Mouse (Mus musculus): ENCODE results near the gene Prkaa1. TPM values are rescaled to one million over a fixed set of nuclear protein-coding genes. Genes with fewer than 3 reads are reported as not detected.

Prkaa1 gene
- polyA plus RNA-seq, 1 experiment from 2014 or later, result 23.7 TPM

DNA sequence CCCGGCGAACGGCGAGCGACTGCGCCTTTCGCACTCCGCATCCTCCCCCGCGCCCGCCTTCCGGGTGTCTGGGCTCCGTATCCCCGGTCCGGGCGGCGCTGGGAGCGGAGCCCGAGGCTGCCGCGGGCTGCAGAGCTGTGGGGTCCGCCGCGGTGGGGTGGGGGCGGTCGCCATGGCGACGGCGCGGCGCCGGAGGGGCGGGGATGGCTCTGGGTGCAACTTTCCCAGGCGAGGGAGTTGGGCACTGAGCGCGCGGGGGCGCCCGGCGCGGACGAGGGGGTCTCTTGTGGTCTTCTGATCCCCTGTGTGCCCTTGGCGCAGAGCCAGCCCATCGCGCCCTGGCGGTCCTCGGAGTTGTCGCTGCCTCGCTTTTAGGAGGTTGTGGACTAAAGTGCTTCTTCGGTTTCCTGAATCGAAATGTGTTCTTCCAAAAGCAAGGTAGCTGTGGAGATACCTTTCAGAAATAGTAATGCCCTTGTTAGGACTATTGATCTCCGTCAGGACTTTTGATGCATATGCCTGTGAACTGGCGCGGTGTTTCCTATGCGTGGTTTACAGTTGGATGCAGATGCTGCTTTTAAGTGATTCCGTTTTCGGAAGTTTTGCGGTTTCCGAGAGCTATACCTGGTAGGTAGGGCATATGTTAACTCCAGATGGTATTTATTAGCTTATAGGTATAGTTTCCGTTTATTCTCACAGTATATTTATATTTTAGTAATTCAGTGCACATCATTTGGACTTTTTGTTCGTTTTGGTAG is 539 bp downstream of the Prkaa1 start:
- WGBS, result 1% methylated on average over 61 of the region's 61 CpGs
- H3K4me1 ChIP-seq (replicated peaks), result peaks cover 15% of the 10 kb centered on the region
- no peaks in the 10 kb centered on the region for H3K27me3 ChIP-seq (replicated peaks)
- peak overlapping the region; percentile 90 for H3K27ac ChIP-seq (ENCODE audit: poor library complexity, severe bottlenecking)
- peak overlapping the region; percentile 86 for H3K4me2 ChIP-seq
- peak overlapping the region; percentile 95 for H3K4me3 ChIP-seq
- peak; percentile 81 for ATAC-seq (ENCODE audit: insufficient number of reproducible peaks, low FRiP score)
- no peaks in the 10 kb centered on the region for H3K9me3 ChIP-seq (replicated peaks)
- 0 out of 2 replicates have a peak, but pooled peaks cover 3% of the 10 kb centered on the region for H3K36me3 ChIP-seq
- peak overlapping the region; percentile 78 for H3K9ac ChIP-seq

DNA sequence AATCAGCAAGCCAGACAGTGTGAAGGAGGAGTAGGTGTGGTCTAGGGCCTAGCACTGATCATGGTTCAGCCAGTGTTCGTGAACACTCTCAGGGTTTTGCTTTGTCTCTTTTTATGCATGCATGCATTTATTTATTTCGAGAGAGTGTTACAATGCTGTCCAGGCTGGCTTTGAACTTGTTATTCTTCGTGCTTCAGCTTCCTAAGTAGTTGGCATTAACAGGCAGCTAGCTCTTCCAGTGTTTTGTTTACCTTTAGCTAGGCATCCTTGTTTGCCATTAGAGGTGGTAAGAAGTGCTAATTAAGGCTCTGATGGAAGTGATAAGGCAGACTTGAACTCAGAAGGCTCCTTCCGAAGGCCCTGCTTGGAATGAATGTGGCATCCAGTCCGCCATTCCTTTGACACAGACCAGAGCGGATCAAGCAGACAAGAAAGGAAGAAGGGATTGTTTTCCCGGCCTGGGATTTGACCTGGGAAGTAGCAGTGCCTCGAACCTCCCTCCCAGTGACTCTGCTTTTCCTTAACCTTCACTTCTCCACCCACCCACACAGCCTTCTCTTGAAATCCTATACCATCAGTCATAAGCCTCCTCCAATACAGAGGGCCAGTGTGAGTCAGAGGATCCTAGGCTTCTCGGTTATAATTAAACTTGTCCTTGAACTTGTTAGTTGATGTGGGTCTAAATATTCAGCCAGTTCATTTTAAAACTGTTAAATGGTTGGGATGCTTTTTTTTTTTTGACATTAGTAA is 1.7 kb downstream of the Prkaa1 start:
- 30% methylated on average over 9 of the region's 9 CpGs for WGBS
- H3K9ac ChIP-seq, result peak overlapping the region; percentile 60

DNA sequence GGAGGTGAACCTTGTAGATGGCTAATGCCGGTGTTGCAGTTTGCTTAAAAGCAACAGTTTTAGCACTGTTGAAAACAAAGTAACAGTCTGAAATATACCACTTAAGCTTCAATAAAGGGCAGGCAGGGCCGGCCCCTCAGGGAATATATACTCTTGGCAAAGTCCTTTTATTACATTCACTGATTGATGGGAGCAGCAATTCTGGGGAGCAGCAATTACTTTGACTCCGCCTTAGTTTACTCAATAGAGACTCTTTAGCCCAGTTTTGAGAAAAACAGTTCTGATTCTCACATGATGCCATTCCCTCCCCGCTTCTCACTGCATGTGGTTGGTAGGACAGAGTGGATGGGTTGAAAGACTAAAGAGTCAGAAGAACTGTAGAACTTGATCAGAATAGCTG is 5.5 kb downstream of the Prkaa1 start:
- no peak overlapping the region for H3K27ac ChIP-seq (ENCODE audit: poor library complexity, severe bottlenecking)
- no peak overlapping the region for H3K9ac ChIP-seq
- peaks cover 25% of the 10 kb centered on the region for H3K4me1 ChIP-seq (replicated peaks)
- H3K36me3 ChIP-seq, result 0 out of 2 replicates have a peak, but pooled peaks cover 3% of the 10 kb centered on the region
- WGBS, result 88% methylated on average over 4 of the region's 4 CpGs
- no peak for ATAC-seq (ENCODE audit: insufficient number of reproducible peaks, low FRiP score)
- H3K27me3 ChIP-seq (replicated peaks), result no peaks in the 10 kb centered on the region
- no peak overlapping the region for H3K4me3 ChIP-seq
- H3K9me3 ChIP-seq (replicated peaks), result no peaks in the 10 kb centered on the region
- no peak overlapping the region for H3K4me2 ChIP-seq

More for the DNA sequence above, 1.7 kb downstream of the Prkaa1 start:
- H3K4me1 ChIP-seq (replicated peaks), result peaks cover 22% of the 10 kb centered on the region
- no peaks in the 10 kb centered on the region for H3K27me3 ChIP-seq (replicated peaks)
- H3K4me2 ChIP-seq, result peak overlapping the region; percentile 86
- no peak overlapping the region for H3K27ac ChIP-seq (ENCODE audit: poor library complexity, severe bottlenecking)
- H3K36me3 ChIP-seq, result 0 out of 2 replicates have a peak, but pooled peaks cover 3% of the 10 kb centered on the region
- ATAC-seq (ENCODE audit: insufficient number of reproducible peaks, low FRiP score), result no peak
- H3K4me3 ChIP-seq, result peak overlapping the region; percentile 95
- no peaks in the 10 kb centered on the region for H3K9me3 ChIP-seq (replicated peaks)

DNA sequence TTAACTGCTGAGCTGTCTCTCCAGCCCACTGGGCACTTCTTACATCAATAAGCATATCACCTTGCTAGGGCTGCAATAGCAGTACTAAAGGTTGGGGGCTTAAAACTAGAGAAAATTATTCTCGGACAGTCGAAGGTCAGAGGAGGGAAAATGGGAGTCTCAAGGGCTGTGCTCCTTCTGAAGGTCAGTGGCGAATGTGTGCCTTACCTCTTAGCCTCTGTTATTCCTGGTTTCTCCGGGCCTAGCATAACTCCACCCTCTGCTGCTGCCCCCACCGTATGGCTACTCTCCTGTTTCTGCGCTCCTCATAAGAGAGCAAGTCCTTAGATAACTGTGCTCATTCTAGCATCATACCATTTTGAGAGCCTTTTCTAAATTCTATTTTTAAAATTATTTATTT is 8.5 kb downstream of the Prkaa1 start:
- Histone ChIP-seq H3K4me2 (no peak overlapping the region), H3K27ac (ENCODE audit: poor library complexity, severe bottlenecking) (no peak overlapping the region), H3K9me3 (replicated peaks) (no peaks in the 10 kb centered on the region), H3K36me3 (no peaks in the 10 kb centered on the region), H3K4me3 (no peak overlapping the region), H3K27me3 (replicated peaks) (no peaks in the 10 kb centered on the region), H3K9ac (no peak overlapping the region), H3K4me1 (replicated peaks) (peaks cover 33% of the 10 kb centered on the region)
- ATAC-seq (ENCODE audit: insufficient number of reproducible peaks, low FRiP score), result no peak
- 89% methylated on average over 6 of the region's 6 CpGs for WGBS

DNA sequence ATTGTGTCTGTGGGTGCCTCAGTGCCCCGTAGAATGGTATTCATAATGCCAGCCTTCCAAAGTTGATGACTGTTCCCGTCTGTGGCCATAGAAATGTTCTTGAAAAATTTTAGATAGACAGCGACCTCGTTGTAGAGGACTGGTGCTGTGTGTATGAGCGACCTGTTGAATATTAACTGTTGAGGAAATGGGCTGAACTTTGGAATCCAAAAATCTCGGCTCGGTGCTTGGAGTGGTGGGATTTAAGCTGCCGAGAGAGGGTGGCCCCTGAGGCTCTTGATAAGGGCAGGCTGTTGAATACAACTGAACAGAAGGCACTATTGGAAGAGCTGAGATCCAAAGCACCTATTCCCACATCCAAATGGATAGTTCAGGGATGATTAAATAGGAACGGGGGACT is 11.0 kb downstream of the Prkaa1 start:
- Histone ChIP-seq H3K27me3 (replicated peaks) (no peaks in the 10 kb centered on the region), H3K9ac (no peak overlapping the region), H3K4me3 (no peak overlapping the region), H3K4me2 (no peak overlapping the region), H3K36me3 (no peaks in the 10 kb centered on the region), H3K27ac (ENCODE audit: poor library complexity, severe bottlenecking) (no peak overlapping the region), H3K9me3 (replicated peaks) (no peaks in the 10 kb centered on the region), H3K4me1 (replicated peaks) (peaks cover 31% of the 10 kb centered on the region)
- ATAC-seq (ENCODE audit: insufficient number of reproducible peaks, low FRiP score), result no peak
- 57% methylated on average over 9 of the region's 9 CpGs for WGBS

DNA sequence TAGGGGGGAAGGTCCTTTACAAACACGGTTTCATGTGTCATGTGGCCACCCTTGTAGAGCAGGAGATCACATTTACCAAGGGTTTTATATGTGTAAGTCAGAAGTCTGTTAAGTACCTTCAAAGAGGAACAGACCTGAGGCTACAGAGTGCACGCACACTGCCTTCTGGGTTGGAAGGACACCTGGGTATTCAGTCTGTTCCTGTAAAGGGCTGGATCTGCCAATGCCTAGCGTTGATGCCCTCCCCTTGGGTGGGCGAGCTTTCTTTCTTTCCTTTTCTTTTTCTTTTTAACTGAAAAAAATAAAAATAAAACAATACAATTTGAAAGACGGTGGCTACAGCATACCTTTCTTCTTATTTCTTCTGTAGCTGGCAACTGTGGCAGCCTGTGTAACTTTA is 11.4 kb downstream of the Prkaa1 start:
- no peak for ATAC-seq (ENCODE audit: insufficient number of reproducible peaks, low FRiP score)
- Histone ChIP-seq H3K4me2 (no peak overlapping the region), H3K27me3 (replicated peaks) (no peaks in the 10 kb centered on the region)

DNA sequence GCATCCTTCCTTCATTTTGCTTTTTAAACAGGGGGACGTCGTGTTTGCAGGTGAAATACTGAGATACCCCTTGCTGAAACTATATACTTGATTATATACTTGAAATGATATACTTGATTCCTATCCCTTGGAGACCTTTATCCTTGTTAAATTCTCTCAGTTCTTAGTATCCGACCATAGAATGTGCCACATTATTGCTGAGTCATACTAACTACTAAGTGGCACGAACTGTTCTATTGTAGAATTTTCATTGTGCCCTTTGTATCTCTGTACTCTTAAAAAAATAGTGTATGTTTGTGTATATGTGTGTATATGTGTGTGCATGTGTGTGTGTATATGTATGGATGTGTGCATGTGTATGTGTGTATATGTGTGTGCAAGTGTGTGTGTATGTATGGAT is 12.7 kb downstream of the Prkaa1 start:
- H3K4me1 ChIP-seq (replicated peaks), result peaks cover 30% of the 10 kb centered on the region
- H3K27ac ChIP-seq (ENCODE audit: poor library complexity, severe bottlenecking), result no peak overlapping the region
- H3K9me3 ChIP-seq (replicated peaks), result no peaks in the 10 kb centered on the region
- no peak for ATAC-seq (ENCODE audit: insufficient number of reproducible peaks, low FRiP score)
- peaks cover 8% of the 10 kb centered on the region for H3K36me3 ChIP-seq
- no peak overlapping the region for H3K4me2 ChIP-seq
- WGBS, result 92% methylated on average over 4 of the region's 4 CpGs
- no peaks in the 10 kb centered on the region for H3K27me3 ChIP-seq (replicated peaks)
- no peak overlapping the region for H3K4me3 ChIP-seq
- H3K9ac ChIP-seq, result no peak overlapping the region

More for the DNA sequence above, 11.4 kb downstream of the Prkaa1 start:
- Histone ChIP-seq H3K9me3 (replicated peaks) (no peaks in the 10 kb centered on the region), H3K36me3 (no peaks in the 10 kb centered on the region), H3K9ac (no peak overlapping the region), H3K27ac (ENCODE audit: poor library complexity, severe bottlenecking) (no peak overlapping the region), H3K4me3 (no peak overlapping the region), H3K4me1 (replicated peaks) (peaks cover 30% of the 10 kb centered on the region)
- WGBS, result 81% methylated on average over 5 of the region's 5 CpGs

DNA sequence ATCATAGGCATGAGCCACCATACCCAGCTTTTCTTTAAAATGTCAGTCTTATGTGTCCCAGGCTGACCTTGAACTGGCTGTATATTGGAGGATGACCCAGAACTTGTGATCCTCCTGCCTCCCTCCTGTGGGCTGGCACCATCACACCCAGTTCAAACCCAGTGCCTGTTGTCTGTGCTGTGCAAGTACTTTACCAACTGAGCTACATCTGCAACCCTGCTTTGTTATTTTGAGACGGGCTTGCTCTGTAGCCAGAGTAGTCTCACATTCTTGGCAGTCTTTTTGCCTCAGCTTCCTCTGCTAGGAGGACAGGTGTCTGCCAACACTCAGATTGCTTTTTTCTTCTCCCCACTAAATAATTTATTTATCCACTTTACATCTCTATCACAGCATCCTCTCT is 13.7 kb downstream of the Prkaa1 start:
- H3K4me2 ChIP-seq, result no peak overlapping the region
- H3K4me1 ChIP-seq (replicated peaks), result peaks cover 30% of the 10 kb centered on the region
- no peak for ATAC-seq (ENCODE audit: insufficient number of reproducible peaks, low FRiP score)
- H3K36me3 ChIP-seq, result peaks cover 14% of the 10 kb centered on the region
- H3K9ac ChIP-seq, result no peak overlapping the region
- 30% methylated on average over 1 of the region's 1 CpGs for WGBS
- H3K4me3 ChIP-seq, result no peak overlapping the region
- H3K27ac ChIP-seq (ENCODE audit: poor library complexity, severe bottlenecking), result no peak overlapping the region
- H3K9me3 ChIP-seq (replicated peaks), result no peaks in the 10 kb centered on the region
- H3K27me3 ChIP-seq (replicated peaks), result no peaks in the 10 kb centered on the region

DNA sequence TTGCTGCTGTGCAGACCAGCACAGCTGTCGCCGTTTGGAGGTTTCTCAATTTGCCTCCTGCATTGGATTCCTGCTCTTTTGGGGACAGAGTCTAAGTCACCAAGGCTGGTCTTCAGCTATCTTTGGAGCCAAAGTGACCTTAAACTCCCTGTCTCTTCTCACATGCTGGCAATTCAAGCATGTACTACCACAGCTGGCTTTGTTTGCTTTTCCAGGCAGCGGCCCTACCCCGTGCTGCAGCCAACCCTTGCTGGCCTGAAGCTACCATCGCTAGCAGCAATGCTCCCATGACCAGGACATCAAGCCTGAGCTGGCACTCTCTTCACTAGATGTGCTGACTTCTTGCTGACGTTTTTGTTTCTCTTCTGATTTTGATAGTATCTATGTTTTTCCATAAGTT is 15.2 kb downstream of the Prkaa1 start:
- 61% methylated on average over 6 of the region's 6 CpGs for WGBS
- no peak overlapping the region for H3K27ac ChIP-seq (ENCODE audit: poor library complexity, severe bottlenecking)
- peaks cover 25% of the 10 kb centered on the region for H3K36me3 ChIP-seq
- no peak overlapping the region for H3K4me3 ChIP-seq
- H3K4me2 ChIP-seq, result no peak overlapping the region
- H3K4me1 ChIP-seq (replicated peaks), result peaks cover 30% of the 10 kb centered on the region
- no peaks in the 10 kb centered on the region for H3K9me3 ChIP-seq (replicated peaks)
- H3K9ac ChIP-seq, result no peak overlapping the region
- no peaks in the 10 kb centered on the region for H3K27me3 ChIP-seq (replicated peaks)
- no peak for ATAC-seq (ENCODE audit: insufficient number of reproducible peaks, low FRiP score)

DNA sequence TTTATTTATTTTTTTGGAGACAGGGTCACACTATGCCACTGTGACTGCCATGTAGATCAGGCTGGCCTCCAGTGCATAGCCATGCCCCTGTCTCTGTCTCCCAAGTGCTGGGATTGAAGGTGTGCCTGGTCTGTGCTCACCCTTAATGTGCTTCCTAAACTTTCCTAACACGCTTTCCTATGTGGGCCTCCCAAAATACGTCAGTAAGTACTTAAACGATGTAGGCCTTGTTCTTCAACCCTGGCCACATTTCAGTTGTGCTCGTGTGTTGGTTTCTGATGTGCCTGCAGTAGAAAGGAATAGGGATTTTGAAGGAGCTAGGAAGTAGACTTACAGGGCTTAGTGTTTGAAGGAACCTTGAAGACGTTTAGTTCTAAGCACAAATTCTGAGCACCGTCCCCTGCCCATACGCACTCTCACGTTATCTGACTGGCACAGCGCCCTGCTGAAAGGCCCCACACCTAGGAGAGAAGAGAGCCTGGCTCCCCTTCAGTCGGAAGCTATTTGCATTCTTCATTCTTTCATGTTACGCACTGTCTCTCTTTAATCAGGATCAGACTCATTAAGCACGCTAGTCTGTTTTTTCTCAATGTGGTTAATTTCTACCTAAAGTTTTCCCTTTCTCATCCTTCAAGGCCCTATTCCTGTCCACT is 21.6 kb downstream of the Prkaa1 start:
- H3K4me2 ChIP-seq, result no peak overlapping the region
- no peak for ATAC-seq (ENCODE audit: insufficient number of reproducible peaks, low FRiP score)
- no peak overlapping the region for H3K27ac ChIP-seq (ENCODE audit: poor library complexity, severe bottlenecking)
- no peaks in the 10 kb centered on the region for H3K9me3 ChIP-seq (replicated peaks)
- H3K4me3 ChIP-seq, result no peak overlapping the region
- WGBS, result 81% methylated on average over 12 of the region's 12 CpGs
- H3K27me3 ChIP-seq (replicated peaks), result no peaks in the 10 kb centered on the region
- H3K9ac ChIP-seq, result no peak overlapping the region
- peaks cover 64% of the 10 kb centered on the region for H3K36me3 ChIP-seq
- H3K4me1 ChIP-seq (replicated peaks), result no peaks in the 10 kb centered on the region

DNA sequence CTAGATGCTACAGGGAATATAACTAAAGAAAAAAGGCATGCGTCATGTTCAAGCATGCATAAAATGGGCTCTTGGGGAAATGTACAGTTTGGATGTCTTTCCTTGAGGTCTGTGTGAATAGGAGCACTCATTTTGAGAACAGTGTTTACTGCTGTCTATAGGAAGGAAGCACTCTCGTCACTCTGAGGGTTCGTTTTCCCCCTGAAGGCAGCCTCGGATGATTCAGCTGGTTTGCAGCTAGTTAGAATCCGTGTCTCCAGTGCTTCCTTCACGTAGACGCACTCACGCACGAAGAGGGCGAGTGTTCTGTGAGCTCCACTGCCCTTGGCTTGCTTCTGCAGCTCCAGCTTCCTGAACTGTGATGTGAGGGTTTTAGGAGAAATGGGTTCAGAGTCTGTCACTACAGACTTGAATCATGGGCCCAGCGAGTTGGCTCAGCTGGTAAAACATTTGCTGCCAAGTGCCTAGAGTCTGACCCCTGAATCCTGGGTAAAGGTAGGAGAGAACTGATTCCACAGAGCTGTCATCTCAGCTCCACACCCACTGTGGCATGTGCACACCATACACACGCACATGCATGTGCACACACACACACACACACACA is 29.7 kb downstream of the Prkaa1 start:
- peaks cover 79% of the 10 kb centered on the region for H3K36me3 ChIP-seq
- H3K4me1 ChIP-seq (replicated peaks), result no peaks in the 10 kb centered on the region
- no peak for ATAC-seq (ENCODE audit: insufficient number of reproducible peaks, low FRiP score)
- 90% methylated on average over 12 of the region's 12 CpGs for WGBS
- H3K4me2 ChIP-seq, result no peak overlapping the region
- no peak overlapping the region for H3K9ac ChIP-seq
- no peak overlapping the region for H3K27ac ChIP-seq (ENCODE audit: poor library complexity, severe bottlenecking)
- H3K4me3 ChIP-seq, result no peak overlapping the region
- no peaks in the 10 kb centered on the region for H3K27me3 ChIP-seq (replicated peaks)
- H3K9me3 ChIP-seq (replicated peaks), result no peaks in the 10 kb centered on the region

All from heart, embryonic 12.5 days (tissue).